Mouse (Mus musculus) embryonic facial prominence, embryonic 13.5 days (tissue): ENCODE results near the gene Eif4h. TPM values are rescaled to one million over a fixed set of nuclear protein-coding genes. Genes with fewer than 3 reads are reported as not detected.

Source experiments
- ATAC-seq: fragments of 200-750 bp; cut with Nextera tagmentation; 2 replicates; pipeline ENCODE4 v1.8.0; 2017; ENCODE audit warnings: low read depth; ENCODE audit not compliant: insufficient number of reproducible peaks, insufficient read depth, low FRiP score, low TSS enrichment
- H3K27ac ChIP-seq: fragments of 300-500 bp; sonication (generic); 2 replicates; pipeline ENCODE4 v1.5.1; 2015; ENCODE audit warnings: moderate library complexity, mild to moderate bottlenecking, inconsistent platforms
- H3K27me3 ChIP-seq: fragments of 300-500 bp; sonication (generic); 2 replicates; pipeline ENCODE4 v1.6.1; 2015; ENCODE audit warnings: mild to moderate bottlenecking, inconsistent platforms
- H3K36me3 ChIP-seq: fragments of 300-500 bp; sonication (generic); 2 replicates; pipeline ENCODE4 v1.6.1; 2015; ENCODE audit warnings: mild to moderate bottlenecking, inconsistent platforms
- H3K4me1 ChIP-seq: fragments of 300-500 bp; sonication (generic); 2 replicates; pipeline ENCODE4 v1.6.1; 2015; ENCODE audit warnings: inconsistent platforms
- H3K4me2 ChIP-seq: fragments of 300-500 bp; sonication (generic); 2 replicates; pipeline ENCODE4 v1.6.1; 2015; ENCODE audit warnings: moderate library complexity, mild to moderate bottlenecking, inconsistent platforms
- H3K4me3 ChIP-seq: fragments of 300-500 bp; sonication (generic); 2 replicates; pipeline ENCODE4 v1.5.1; 2015; ENCODE audit warnings: mild to moderate bottlenecking, inconsistent platforms
- H3K9ac ChIP-seq: fragments of 300-500 bp; sonication (generic); 2 replicates; pipeline ENCODE4 v1.6.1; 2015; ENCODE audit warnings: mild to moderate bottlenecking, inconsistent platforms
- H3K9me3 ChIP-seq: fragments of 300-500 bp; sonication (generic); 2 replicates; pipeline ENCODE4 v1.6.1; 2016; ENCODE audit warnings: inconsistent platforms
- WGBS: fragments of 180-500 bp; shearing (Covaris S2); methylation state at CpG from one replicate; pipeline ENCODE4 v1.1.7; 2015; ENCODE audit warnings: mixed read lengths; 5-methylcytosine and 5-hydroxymethylcytosine counted together
- polyA plus RNA-seq: library from polyadenylated mRNA; unstranded; fragments of >200 nt; fragmentation: Nextera tagmentation; extraction: Ambion mirVana; gene quantifications from 2 replicates; pipeline ENCODE4 v1.2.1, GENCODE M21; 2015

Eif4h gene
- polyA plus RNA-seq, 1 experiment from 2014 or later: 471 TPM

- H3K4me3 ChIP-seq: no peak overlapping the region
- H3K36me3 ChIP-seq: peaks cover 96% of the 10 kb centered on the region
- no peak for ATAC-seq
- H3K27me3 ChIP-seq: no peaks in the 10 kb centered on the region
- no peaks in the 10 kb centered on the region for H3K4me1 ChIP-seq
- H3K9ac ChIP-seq: no peak overlapping the region
- H3K27ac ChIP-seq: no peak overlapping the region
- 92% methylated on average over 16 of the region's 16 CpGs for WGBS
- H3K9me3 ChIP-seq: no peaks in the 10 kb centered on the region
- H3K4me2 ChIP-seq: no peak overlapping the region
Measured at GRCm38 (mm10) chr5:134621099-134621640, 18.1 kb downstream of the Eif4h start.

- Histone ChIP-seq H3K9ac (no peak overlapping the region), H3K27me3 (no peaks in the 10 kb centered on the region), H3K27ac (no peak overlapping the region), H3K36me3 (peaks cover 95% of the 10 kb centered on the region), H3K9me3 (no peaks in the 10 kb centered on the region), H3K4me3 (no peak overlapping the region), H3K4me1 (no peaks in the 10 kb centered on the region), H3K4me2 (no peak overlapping the region)
- WGBS: 94% methylated on average over 9 of the region's 9 CpGs
- ATAC-seq: no peak
Measured at GRCm38 (mm10) chr5:134620457-134620856, 18.8 kb downstream of the Eif4h start.

GRCm38 (mm10) chr5:134617071-134617470, 22.2 kb downstream of the Eif4h start:
- H3K4me1 ChIP-seq: no peaks in the 10 kb centered on the region
- H3K9ac ChIP-seq: no peak overlapping the region
- no peak overlapping the region for H3K4me3 ChIP-seq
- WGBS: 57% methylated on average over 3 of the region's 3 CpGs
- no peaks in the 10 kb centered on the region for H3K9me3 ChIP-seq
- H3K27ac ChIP-seq: no peak overlapping the region
- H3K27me3 ChIP-seq: no peaks in the 10 kb centered on the region
- no peak overlapping the region for H3K4me2 ChIP-seq
- peaks cover 72% of the 10 kb centered on the region for H3K36me3 ChIP-seq
- ATAC-seq: no peak

GRCm38 (mm10) chr5:134615780-134616179, 23.5 kb downstream of the Eif4h start:
- ATAC-seq: no peak
- Histone ChIP-seq H3K9ac (no peak overlapping the region), H3K9me3 (no peaks in the 10 kb centered on the region), H3K27me3 (no peaks in the 10 kb centered on the region), H3K4me1 (no peaks in the 10 kb centered on the region), H3K4me3 (no peak overlapping the region), H3K4me2 (no peak overlapping the region), H3K36me3 (peaks cover 59% of the 10 kb centered on the region), H3K27ac (no peak overlapping the region)
- WGBS: 63% methylated on average over 4 of the region's 4 CpGs

GRCm38 (mm10) chr5:134615380-134615779, 23.9 kb downstream of the Eif4h start:
- Histone ChIP-seq H3K9ac (no peak overlapping the region), H3K27me3 (no peaks in the 10 kb centered on the region), H3K4me1 (no peaks in the 10 kb centered on the region), H3K4me3 (no peak overlapping the region), H3K9me3 (no peaks in the 10 kb centered on the region), H3K27ac (no peak overlapping the region), H3K4me2 (no peak overlapping the region), H3K36me3 (peaks cover 55% of the 10 kb centered on the region)
- WGBS: 85% methylated on average over 8 of the region's 8 CpGs
- ATAC-seq: no peak

- Histone ChIP-seq H3K36me3 (peaks cover 49% of the 10 kb centered on the region), H3K4me3 (no peak within 1 kb of the TSS), H3K4me2 (no peak within 1 kb of the TSS), H3K4me1 (no peaks in the 10 kb centered on the region), H3K27ac (no peak within 1 kb of the TSS), H3K9ac (no peak within 1 kb of the TSS), H3K27me3 (no peaks in the 10 kb centered on the region), H3K9me3 (no peaks in the 10 kb centered on the region)
- no peak for ATAC-seq
- 86% methylated on average over 7 of the region's 7 CpGs for WGBS
Measured at GRCm38 (mm10) chr5:134614802-134615201, 24.5 kb downstream of the Eif4h start, which contains the start of gene Lat2. Lat2 (minus strand) TSS chr5:134615025.

- H3K9ac ChIP-seq: no peak overlapping the region
- 92% methylated on average over 8 of the region's 8 CpGs for WGBS
- H3K36me3 ChIP-seq: peaks cover 44% of the 10 kb centered on the region
- no peak overlapping the region for H3K4me3 ChIP-seq
- H3K27ac ChIP-seq: no peak overlapping the region
- H3K9me3 ChIP-seq: no peaks in the 10 kb centered on the region
- no peaks in the 10 kb centered on the region for H3K27me3 ChIP-seq
- ATAC-seq: no peak
- no peaks in the 10 kb centered on the region for H3K4me1 ChIP-seq
- H3K4me2 ChIP-seq: no peak overlapping the region
Measured at GRCm38 (mm10) chr5:134614296-134614695, 25.0 kb downstream of the Eif4h start.

- WGBS: 81% methylated on average over 9 of the region's 9 CpGs
- no peak for ATAC-seq
Measured at GRCm38 (mm10) chr5:134613727-134614126, 25.6 kb downstream of the Eif4h start.

GRCm38 (mm10) chr5:134611810-134612521, 27.3 kb downstream of the Eif4h start:
- H3K9me3 ChIP-seq: no peaks in the 10 kb centered on the region
- WGBS: 73% methylated on average over 8 of the region's 8 CpGs
- no peaks in the 10 kb centered on the region for H3K4me1 ChIP-seq
- no peaks in the 10 kb centered on the region for H3K27me3 ChIP-seq
- peaks cover 21% of the 10 kb centered on the region for H3K36me3 ChIP-seq
- ATAC-seq: no peak
- H3K27ac ChIP-seq: no peak overlapping the region
- H3K4me3 ChIP-seq: no peak overlapping the region
- no peak overlapping the region for H3K9ac ChIP-seq
- no peak overlapping the region for H3K4me2 ChIP-seq

More at GRCm38 (mm10) chr5:134613727-134614126, 25.6 kb downstream of the Eif4h start:
- peaks cover 38% of the 10 kb centered on the region for H3K36me3 ChIP-seq
- no peak overlapping the region for H3K9ac ChIP-seq
- no peaks in the 10 kb centered on the region for H3K27me3 ChIP-seq
- no peak overlapping the region for H3K4me3 ChIP-seq
- no peak overlapping the region for H3K4me2 ChIP-seq
- H3K27ac ChIP-seq: no peak overlapping the region
- no peaks in the 10 kb centered on the region for H3K9me3 ChIP-seq
- H3K4me1 ChIP-seq: no peaks in the 10 kb centered on the region

- ATAC-seq: no peak
- no peaks in the 10 kb centered on the region for H3K9me3 ChIP-seq
- H3K4me1 ChIP-seq: no peaks in the 10 kb centered on the region
- WGBS: 83% methylated on average over 12 of the region's 12 CpGs
- H3K9ac ChIP-seq: no peak overlapping the region
- H3K4me2 ChIP-seq: no peak overlapping the region
- H3K4me3 ChIP-seq: no peak overlapping the region
- no peak overlapping the region for H3K27ac ChIP-seq
- 0 out of 2 replicates have a peak, but pooled peaks cover 11% of the 10 kb centered on the region for H3K36me3 ChIP-seq
- no peaks in the 10 kb centered on the region for H3K27me3 ChIP-seq
Measured at GRCm38 (mm10) chr5:134609916-134610643, 29.2 kb downstream of the Eif4h start.

- ATAC-seq: no peak
- H3K9me3 ChIP-seq: no peaks in the 10 kb centered on the region
- H3K4me2 ChIP-seq: no peak overlapping the region
- no peak overlapping the region for H3K27ac ChIP-seq
- no peak overlapping the region for H3K4me3 ChIP-seq
- H3K4me1 ChIP-seq: no peaks in the 10 kb centered on the region
- H3K9ac ChIP-seq: no peak overlapping the region
- no peaks in the 10 kb centered on the region for H3K27me3 ChIP-seq
- H3K36me3 ChIP-seq: no peaks in the 10 kb centered on the region
- WGBS: 53% methylated on average over 5 of the region's 5 CpGs
Measured at GRCm38 (mm10) chr5:134607121-134607520, 32.2 kb downstream of the Eif4h start.

GRCm38 (mm10) chr5:134606314-134606713, 33.0 kb downstream of the Eif4h start:
- no peaks in the 10 kb centered on the region for H3K9me3 ChIP-seq
- H3K4me3 ChIP-seq: no peak overlapping the region
- no peak overlapping the region for H3K27ac ChIP-seq
- no peak overlapping the region for H3K4me2 ChIP-seq
- H3K27me3 ChIP-seq: no peaks in the 10 kb centered on the region
- no peak overlapping the region for H3K9ac ChIP-seq
- no peak for ATAC-seq
- no peaks in the 10 kb centered on the region for H3K36me3 ChIP-seq
- no peaks in the 10 kb centered on the region for H3K4me1 ChIP-seq
